Mouse (Mus musculus) forebrain, postnatal 0 days (tissue): ENCODE data around the gene Neb. TPM values are rescaled to one million over a fixed set of nuclear protein-coding genes. Genes with fewer than 3 reads are reported as not detected.
A peak's percentile ranks its signal among the peaks of the same experiment; 100 is the strongest.

Experiments used
- ATAC-seq: fragments of 200-750 bp; cut with Nextera tagmentation; 2 replicates; pipeline ENCODE4 v1.8.0; 2017; ENCODE audit warnings: mild to moderate bottlenecking, moderate library complexity
- DNase-seq: peaks from one replicate; pipeline ENCODE4 v3.0.0-alpha.2; 2015
- H3K27ac ChIP-seq: fragments of 300-500 bp; sonication (generic); 2 replicates; pipeline ENCODE4 v1.5.1; 2014; ENCODE audit warnings: low read depth, mild to moderate bottlenecking, antibody characterized with exemption, low read length, moderate library complexity, mixed read lengths
- H3K27me3 ChIP-seq: fragments of 300-500 bp; sonication (generic); 2 replicates; pipeline ENCODE4 v1.6.1; 2014; ENCODE audit warnings: mild to moderate bottlenecking, low read length, mixed read lengths; ENCODE audit not compliant: insufficient read depth
- H3K36me3 ChIP-seq: fragments of 300-500 bp; sonication (generic); 2 replicates; pipeline ENCODE4 v1.6.1; 2014; ENCODE audit warnings: mild to moderate bottlenecking, moderate library complexity; ENCODE audit not compliant: insufficient read depth
- H3K4me1 ChIP-seq: fragments of 300-500 bp; sonication (generic); 2 replicates; pipeline ENCODE4 v1.6.1; 2014; ENCODE audit warnings: antibody characterized with exemption; ENCODE audit not compliant: insufficient read depth
- H3K4me2 ChIP-seq: fragments of 300-500 bp; sonication (generic); 2 replicates; pipeline ENCODE4 v1.6.1; 2014; ENCODE audit warnings: low read depth, mild to moderate bottlenecking, moderate library complexity
- H3K4me3 ChIP-seq: fragments of 300-500 bp; sonication (generic); 2 replicates; pipeline ENCODE4 v1.5.1; 2014; ENCODE audit warnings: low read depth, low read length, mixed read lengths
- H3K9ac ChIP-seq: fragments of 300-500 bp; sonication (generic); 2 replicates; pipeline ENCODE4 v1.6.1; 2014; ENCODE audit warnings: mild to moderate bottlenecking
- H3K9me3 ChIP-seq: fragments of 300-500 bp; sonication (generic); 2 replicates; pipeline ENCODE4 v1.6.1; 2016; ENCODE audit warnings: low read length
- CTCF ChIP-seq: sonication (generic); IDR thresholded peaks from 2 replicates; pipeline ENCODE4 v1.5.1; 2016; ENCODE audit warnings: antibody characterized with exemption, control low read depth, low read depth
- WGBS: fragments of 180-500 bp; shearing (Covaris S2); extraction: QIAGEN DNeasy Blood & Tissue Kit; methylation state at CpG from one replicate; pipeline ENCODE4 v1.1.7; 2014; 5-methylcytosine and 5-hydroxymethylcytosine counted together
- polyA plus RNA-seq: library from polyadenylated mRNA; unstranded; fragments of >200 nt; fragmentation: Nextera tagmentation; extraction: Ambion mirVana; gene quantifications from 2 replicates; pipeline ENCODE4 v1.2.1, GENCODE M21; 2015
- total RNA-seq: library from RNA; depleted of rRNA; stranded (reverse); fragments of >200 nt; gene quantifications from 2 replicates; pipeline ENCODE4 v1.2.3, GENCODE M21; 2014

The Neb gene
- total and polyA plus RNA-seq, 2 experiments from 2014 or later, result 5.0 to 8.5 TPM

- WGBS, result 90% methylated on average over 6 of the region's 6 CpGs
- ATAC-seq (no peak), DNase-seq (no peak)
- H3K27me3 ChIP-seq, result no peaks in the 10 kb centered on the region
- H3K4me2 ChIP-seq, result no peak overlapping the region
- no peaks in the 10 kb centered on the region for H3K4me1 ChIP-seq
- no peaks in the 10 kb centered on the region for H3K36me3 ChIP-seq
- no peak for TF ChIP-seq CTCF
- no peak overlapping the region for H3K9ac ChIP-seq
- no peak overlapping the region for H3K27ac ChIP-seq
- no peak overlapping the region for H3K4me3 ChIP-seq
- H3K9me3 ChIP-seq, result no peaks in the 10 kb centered on the region
Measured at GRCm38 (mm10) chr2:52374706-52375105, 3.6 kb downstream of the Neb start.

- H3K27ac ChIP-seq, result no peak overlapping the region
- H3K9ac ChIP-seq, result no peak overlapping the region
- H3K4me2 ChIP-seq, result no peak overlapping the region
- no peaks in the 10 kb centered on the region for H3K27me3 ChIP-seq
- no peaks in the 10 kb centered on the region for H3K36me3 ChIP-seq
- ATAC-seq (no peak), DNase-seq (no peak)
- 74% methylated on average over 6 of the region's 6 CpGs for WGBS
- no peak for TF ChIP-seq CTCF
- no peaks in the 10 kb centered on the region for H3K4me1 ChIP-seq
- no peak overlapping the region for H3K4me3 ChIP-seq
- H3K9me3 ChIP-seq, result no peaks in the 10 kb centered on the region
Measured at GRCm38 (mm10) chr2:52372480-52372879, 5.8 kb downstream of the Neb start.

GRCm38 (mm10) chr2:52372080-52372479, 6.2 kb downstream of the Neb start:
- Histone ChIP-seq H3K9ac (no peak overlapping the region), H3K4me1 (no peaks in the 10 kb centered on the region), H3K4me3 (no peak overlapping the region), H3K9me3 (no peaks in the 10 kb centered on the region), H3K4me2 (no peak overlapping the region), H3K36me3 (no peaks in the 10 kb centered on the region), H3K27ac (no peak overlapping the region), H3K27me3 (no peaks in the 10 kb centered on the region)
- no peak for TF ChIP-seq CTCF
- ATAC-seq (no peak), DNase-seq (no peak)
- 90% methylated on average over 4 of the region's 4 CpGs for WGBS

GRCm38 (mm10) chr2:52371066-52371465, 7.2 kb downstream of the Neb start:
- no peak for DNase-seq
- 67% methylated on average over 2 of the region's 2 CpGs for WGBS

GRCm38 (mm10) chr2:52369622-52370021, 8.7 kb downstream of the Neb start:
- DNase-seq (no peak), ATAC-seq (no peak)
- Histone ChIP-seq H3K27me3 (no peaks in the 10 kb centered on the region), H3K9ac (no peak overlapping the region), H3K4me2 (no peak overlapping the region), H3K36me3 (no peaks in the 10 kb centered on the region), H3K4me3 (no peak overlapping the region), H3K4me1 (no peaks in the 10 kb centered on the region), H3K27ac (no peak overlapping the region), H3K9me3 (no peaks in the 10 kb centered on the region)
- 91% methylated on average over 6 of the region's 6 CpGs for WGBS
- no peak for TF ChIP-seq CTCF

More at GRCm38 (mm10) chr2:52371066-52371465, 7.2 kb downstream of the Neb start:
- H3K27me3 ChIP-seq, result no peaks in the 10 kb centered on the region
- TF ChIP-seq CTCF, result no peak
- H3K4me2 ChIP-seq, result no peak overlapping the region
- H3K4me1 ChIP-seq, result no peaks in the 10 kb centered on the region
- no peak for ATAC-seq
- no peaks in the 10 kb centered on the region for H3K36me3 ChIP-seq
- H3K9ac ChIP-seq, result no peak overlapping the region
- no peak overlapping the region for H3K4me3 ChIP-seq
- H3K9me3 ChIP-seq, result no peaks in the 10 kb centered on the region
- no peak overlapping the region for H3K27ac ChIP-seq

- 90% methylated on average over 5 of the region's 5 CpGs for WGBS
- TF ChIP-seq CTCF, result no peak
- no peak overlapping the region for H3K4me3 ChIP-seq
- ATAC-seq, result no peak
- no peak for DNase-seq
- no peaks in the 10 kb centered on the region for H3K4me1 ChIP-seq
- no peak overlapping the region for H3K9ac ChIP-seq
- no peak overlapping the region for H3K27ac ChIP-seq
- no peaks in the 10 kb centered on the region for H3K36me3 ChIP-seq
- H3K9me3 ChIP-seq, result no peaks in the 10 kb centered on the region
- no peaks in the 10 kb centered on the region for H3K27me3 ChIP-seq
- H3K4me2 ChIP-seq, result no peak overlapping the region
Measured at GRCm38 (mm10) chr2:52367665-52368064, 10.6 kb downstream of the Neb start.

- Histone ChIP-seq H3K4me3 (no peak overlapping the region), H3K4me2 (no peak overlapping the region), H3K9me3 (no peaks in the 10 kb centered on the region), H3K36me3 (no peaks in the 10 kb centered on the region), H3K27ac (no peak overlapping the region), H3K4me1 (no peaks in the 10 kb centered on the region), H3K27me3 (no peaks in the 10 kb centered on the region), H3K9ac (no peak overlapping the region)
- ATAC-seq (peak; percentile 51; the same call in 1 of the 2 replicates), DNase-seq (peak; percentile 7)
- 61% methylated on average over 13 of the region's 13 CpGs for WGBS
- TF ChIP-seq CTCF, result no peak
Measured at GRCm38 (mm10) chr2:52367248-52367647, 11.0 kb downstream of the Neb start.

- DNase-seq (no peak), ATAC-seq (no peak)
- Histone ChIP-seq H3K27ac (no peak overlapping the region), H3K9ac (no peak overlapping the region), H3K27me3 (no peaks in the 10 kb centered on the region), H3K9me3 (no peaks in the 10 kb centered on the region), H3K36me3 (no peaks in the 10 kb centered on the region), H3K4me1 (no peaks in the 10 kb centered on the region), H3K4me2 (no peak overlapping the region), H3K4me3 (no peak overlapping the region)
- 91% methylated on average over 9 of the region's 9 CpGs for WGBS
- no peak for TF ChIP-seq CTCF
Measured at GRCm38 (mm10) chr2:52361086-52361485, 17.2 kb downstream of the Neb start.
